Mouse (Mus musculus): Measurements from ENCODE around the gene Il20rb.

The Il20rb gene

DNA sequence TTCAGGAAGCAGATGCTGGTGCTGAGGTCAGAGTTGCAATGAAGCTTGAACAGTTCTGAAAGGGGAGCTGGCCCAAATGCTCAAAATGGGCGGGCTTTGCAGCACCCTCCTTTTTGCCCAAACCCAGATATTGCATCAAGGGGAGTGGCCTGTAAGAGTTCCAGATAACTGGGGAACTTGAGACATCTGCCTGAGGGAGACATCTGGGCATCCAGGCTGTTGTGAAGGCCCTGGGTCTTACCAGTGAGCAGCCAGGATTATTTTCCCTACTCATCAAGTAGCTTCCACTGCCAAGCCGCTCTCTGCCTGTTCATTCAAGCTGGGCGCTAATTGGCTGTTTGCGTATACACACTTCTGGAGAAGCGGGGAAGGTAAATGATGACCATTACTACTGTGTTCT, at the start of gene Il20rb:
Gene Il20rb, minus strand, starts transcription at position 358 of the 400 bp plus-strand sequence.
- TF ChIP-seq GATA4 (IDR thresholded peaks at IDR 0.05; ENCODE audit: insufficient replicate concordance, low read length), result no peak

DNA sequence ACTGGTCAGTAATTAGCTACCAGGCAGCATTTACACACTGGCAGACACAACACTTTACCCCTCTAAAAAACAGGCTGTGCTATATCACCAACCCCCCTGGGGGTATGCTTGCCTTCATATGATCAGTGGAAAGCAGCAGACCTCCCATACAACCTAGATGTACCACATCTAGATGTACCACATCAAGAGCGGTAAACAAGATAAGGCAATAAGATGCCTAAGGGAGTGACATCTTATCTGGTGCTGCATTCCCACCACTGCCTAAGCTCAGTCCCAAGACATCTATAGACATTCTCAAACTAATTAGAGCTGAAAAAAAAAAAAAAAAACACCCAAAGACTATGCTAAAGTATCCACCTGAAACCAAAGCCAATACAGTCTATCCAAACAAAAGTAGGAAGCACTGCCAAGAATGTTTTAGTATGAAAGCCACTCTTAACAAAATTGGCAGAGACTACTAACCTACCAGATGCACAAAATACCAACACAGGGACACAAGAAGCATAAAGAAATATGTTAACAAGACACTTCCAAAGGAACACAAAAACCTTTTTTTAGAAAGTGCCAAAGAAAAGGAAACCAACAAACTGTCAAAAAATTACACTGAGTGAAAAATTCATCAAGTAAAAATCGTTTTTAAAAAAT, 49.2 kb upstream of the Il20rb start:
- no peak for TF ChIP-seq GATA4 (IDR thresholded peaks at IDR 0.05; ENCODE audit: insufficient replicate concordance, low read length)

DNA sequence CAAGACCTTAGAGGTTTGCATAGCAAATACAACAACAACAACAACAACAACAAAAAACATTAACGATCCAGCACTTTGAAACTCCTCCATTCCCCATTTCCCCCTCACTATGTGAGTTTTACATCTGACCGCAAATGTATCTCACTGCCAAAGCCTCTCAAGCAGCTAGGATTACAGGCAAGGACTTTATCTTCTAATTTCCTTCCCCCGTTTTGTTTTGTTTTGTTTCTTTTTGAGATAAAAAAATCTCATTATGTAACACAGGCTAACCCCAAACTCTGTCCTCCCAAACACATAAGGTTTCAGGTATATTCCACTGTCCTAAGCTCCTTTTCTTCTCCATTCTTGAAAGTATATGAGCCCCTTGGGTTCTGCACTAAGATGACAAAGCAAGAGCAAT, 48.1 kb upstream of the Il20rb start:
- no peak for TF ChIP-seq GATA4 (IDR thresholded peaks at IDR 0.05; ENCODE audit: insufficient replicate concordance, low read length)

DNA sequence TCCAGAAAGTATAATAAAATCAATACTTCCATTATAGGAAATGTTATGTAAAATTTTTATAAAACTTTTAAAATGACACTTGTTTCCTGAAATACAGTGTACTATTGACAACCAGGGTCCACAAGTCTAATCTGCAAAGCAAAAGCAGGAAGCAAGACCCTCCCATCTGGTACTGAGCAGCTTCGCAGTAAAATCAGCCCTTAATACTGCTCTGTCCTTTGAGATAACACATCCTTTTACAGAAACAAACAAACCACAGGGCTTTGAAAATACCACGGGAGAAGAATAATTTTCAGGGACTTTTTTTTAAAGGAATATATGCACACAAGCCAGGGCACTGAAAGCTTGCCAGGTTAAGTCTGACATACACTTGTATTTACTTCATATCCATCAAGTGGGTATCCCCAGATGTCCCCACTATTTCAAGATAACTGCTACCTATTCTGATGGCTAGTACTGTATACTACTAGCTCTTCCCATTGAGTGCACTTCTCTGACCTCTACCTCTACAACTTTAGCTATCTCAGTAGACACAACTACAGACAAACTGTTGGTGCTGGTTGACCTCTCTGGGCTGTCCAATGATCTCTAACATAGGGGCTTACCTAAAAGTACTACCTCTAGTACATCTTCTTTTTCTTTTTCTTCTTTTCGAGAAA, 46.4 kb upstream of the Il20rb start:
- no peak for TF ChIP-seq GATA4 (IDR thresholded peaks at IDR 0.05; ENCODE audit: insufficient replicate concordance, low read length)

DNA sequence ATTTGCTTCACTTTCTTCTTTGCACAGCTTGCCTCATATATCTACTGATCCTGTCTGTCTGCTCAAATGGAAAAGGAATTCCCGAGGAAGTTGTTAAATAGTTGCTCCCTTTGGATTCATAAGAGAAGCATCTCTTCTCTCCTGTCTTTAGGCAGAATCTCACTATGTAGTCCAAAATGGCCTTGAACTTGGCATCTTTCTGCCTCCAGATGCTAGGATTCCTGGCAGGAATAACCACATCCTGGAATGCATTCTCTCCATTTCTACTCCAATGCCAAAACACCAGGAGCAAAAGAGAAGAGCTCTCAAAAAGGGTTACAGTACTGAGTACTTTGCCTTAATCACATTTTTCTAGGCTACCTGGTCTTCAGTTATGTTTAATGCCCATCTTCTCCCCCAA, 44.7 kb upstream of the Il20rb start:
- TF ChIP-seq GATA4 (IDR thresholded peaks at IDR 0.05; ENCODE audit: insufficient replicate concordance, low read length), result no peak

DNA sequence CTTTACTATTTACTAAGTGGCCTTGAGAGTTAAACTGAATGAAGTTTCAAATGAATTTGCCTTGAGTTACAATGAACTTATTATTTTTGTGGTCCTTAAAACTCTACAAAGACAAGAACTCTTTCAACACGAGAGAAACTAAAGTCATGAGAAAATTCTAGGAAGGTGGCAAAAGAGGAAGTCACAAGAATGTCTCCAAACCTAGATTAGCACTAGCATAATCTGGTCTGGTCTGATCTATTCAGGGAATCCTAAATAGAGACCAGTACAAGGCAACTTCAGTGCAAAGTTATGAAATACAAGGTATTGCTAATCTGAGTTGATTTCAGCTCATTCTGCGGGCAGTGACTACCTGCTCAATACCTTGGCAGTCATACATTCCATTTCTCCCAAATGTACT, 38.6 kb upstream of the Il20rb start:
- no peak for TF ChIP-seq GATA4 (IDR thresholded peaks at IDR 0.05; ENCODE audit: insufficient replicate concordance, low read length)

DNA sequence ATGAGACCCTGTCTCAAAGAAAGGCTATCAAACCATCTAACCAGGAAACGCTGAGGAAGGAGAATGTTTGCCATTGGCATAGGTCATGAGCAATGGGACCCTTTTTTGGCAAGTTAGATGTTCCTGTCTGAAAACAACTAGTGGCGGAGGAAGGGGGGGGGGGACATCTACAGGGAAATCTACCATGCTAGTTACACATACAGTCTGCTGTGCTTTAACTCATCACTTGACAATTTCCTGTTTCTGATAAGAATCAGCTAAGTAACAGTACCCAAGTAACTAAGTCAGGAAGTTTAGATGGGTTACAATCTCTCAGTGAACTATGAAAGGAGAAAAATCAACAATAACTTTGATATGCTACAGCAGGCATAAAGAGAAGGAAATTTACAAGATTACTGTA, 35.4 kb upstream of the Il20rb start:
- TF ChIP-seq GATA4 (IDR thresholded peaks at IDR 0.05; ENCODE audit: insufficient replicate concordance, low read length), result no peak

DNA sequence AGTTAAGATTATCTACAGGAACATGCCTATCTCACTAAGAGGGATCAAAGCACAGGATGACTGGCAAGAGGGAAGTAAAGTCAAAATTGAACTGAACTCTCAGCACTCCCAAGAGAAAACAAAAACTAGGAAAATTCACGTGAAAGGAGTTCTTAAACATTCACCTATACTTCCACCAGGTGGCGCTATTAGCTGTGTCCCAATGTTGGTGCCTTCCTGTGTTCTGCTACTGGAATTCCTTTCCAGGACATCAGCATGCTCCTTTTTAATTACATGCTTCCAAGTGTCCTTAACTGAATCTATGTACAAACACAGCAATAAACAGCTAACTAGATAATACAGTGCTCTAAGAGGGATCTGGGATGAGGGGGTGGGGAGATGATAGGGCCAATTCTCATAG, 34.0 kb upstream of the Il20rb start:
- no peak for TF ChIP-seq GATA4 (IDR thresholded peaks at IDR 0.05; ENCODE audit: insufficient replicate concordance, low read length)

DNA sequence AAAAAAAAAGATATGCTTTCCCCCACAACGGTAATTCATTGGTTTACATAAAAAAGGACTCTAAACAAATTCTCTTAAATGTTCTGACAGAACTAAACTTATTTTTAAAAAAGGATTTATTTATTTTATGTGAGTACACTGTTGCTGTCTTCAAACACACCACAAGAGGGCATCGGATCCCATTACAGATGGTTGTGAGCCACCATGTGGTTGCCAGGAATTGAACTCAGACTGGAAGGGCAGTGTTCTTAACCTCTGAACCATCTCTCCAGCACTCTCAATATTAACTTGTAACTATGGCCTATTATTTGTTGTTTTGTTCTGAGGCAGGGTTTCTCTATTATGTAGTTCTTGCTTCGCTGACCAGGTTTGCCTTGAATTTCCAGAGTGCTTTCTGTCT, 33.4 kb upstream of the Il20rb start:
- TF ChIP-seq GATA4 (IDR thresholded peaks at IDR 0.05; ENCODE audit: insufficient replicate concordance, low read length), result no peak

DNA sequence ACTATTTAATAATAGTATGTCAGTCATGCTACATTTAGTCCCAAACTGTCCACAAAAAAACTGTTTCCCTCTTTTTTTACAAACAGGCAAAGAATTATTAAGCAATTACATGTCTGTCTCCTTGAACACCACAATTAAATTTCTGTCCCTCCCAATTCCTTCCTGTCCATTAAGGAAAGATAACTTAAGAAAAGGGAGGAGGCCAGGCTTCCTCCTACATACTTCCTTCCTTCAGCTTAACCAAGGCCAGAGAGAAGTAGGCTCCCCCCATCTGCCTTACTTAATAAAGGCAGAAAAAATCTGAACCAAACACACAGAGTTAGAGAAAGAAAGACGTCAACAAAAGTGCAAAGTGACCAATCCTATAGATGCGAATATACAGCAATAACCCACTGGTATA, 21.0 kb upstream of the Il20rb start:
- TF ChIP-seq GATA4 (IDR thresholded peaks at IDR 0.05; ENCODE audit: insufficient replicate concordance, low read length), result no peak

DNA sequence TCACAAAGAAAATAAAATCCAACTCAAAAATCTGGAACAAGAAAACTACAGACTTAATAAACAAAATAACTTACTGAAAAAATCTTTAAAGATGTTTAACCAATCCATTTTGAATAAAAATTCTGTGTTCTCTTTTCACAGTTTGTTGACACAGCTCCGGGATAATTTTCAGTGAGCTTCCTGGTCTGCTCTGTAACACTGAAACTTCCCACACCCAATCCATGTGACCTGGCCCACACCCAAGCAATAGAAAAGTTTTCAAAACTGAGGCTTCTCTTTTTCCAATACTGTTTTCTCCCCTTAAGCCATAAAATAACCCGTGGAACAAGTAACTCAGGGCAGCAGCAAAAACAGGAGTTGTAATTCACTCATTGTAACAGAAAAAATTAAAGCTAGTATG, 20.1 kb upstream of the Il20rb start:
- TF ChIP-seq GATA4 (IDR thresholded peaks at IDR 0.05; ENCODE audit: insufficient replicate concordance, low read length), result no peak

DNA sequence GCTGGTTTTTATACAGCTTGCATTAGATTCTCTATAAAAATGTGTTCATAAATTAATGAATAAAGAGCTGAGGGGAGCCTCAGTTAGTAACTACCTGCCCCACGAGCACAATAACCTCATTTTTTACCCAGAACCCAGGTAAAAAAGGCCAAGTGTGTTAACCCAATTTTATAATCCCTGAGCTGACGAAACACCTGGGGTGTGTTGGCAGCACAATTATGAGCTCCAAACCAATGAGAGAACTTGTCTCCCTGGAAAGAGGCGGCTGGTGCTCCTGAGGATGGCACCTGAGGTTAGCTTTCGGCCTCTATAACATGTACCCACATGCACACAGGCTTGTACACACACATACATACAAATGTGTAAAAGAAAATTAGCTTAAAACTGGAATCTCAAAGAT, 18.9 kb upstream of the Il20rb start:
- TF ChIP-seq GATA4 (IDR thresholded peaks at IDR 0.05; ENCODE audit: insufficient replicate concordance, low read length), result no peak

DNA sequence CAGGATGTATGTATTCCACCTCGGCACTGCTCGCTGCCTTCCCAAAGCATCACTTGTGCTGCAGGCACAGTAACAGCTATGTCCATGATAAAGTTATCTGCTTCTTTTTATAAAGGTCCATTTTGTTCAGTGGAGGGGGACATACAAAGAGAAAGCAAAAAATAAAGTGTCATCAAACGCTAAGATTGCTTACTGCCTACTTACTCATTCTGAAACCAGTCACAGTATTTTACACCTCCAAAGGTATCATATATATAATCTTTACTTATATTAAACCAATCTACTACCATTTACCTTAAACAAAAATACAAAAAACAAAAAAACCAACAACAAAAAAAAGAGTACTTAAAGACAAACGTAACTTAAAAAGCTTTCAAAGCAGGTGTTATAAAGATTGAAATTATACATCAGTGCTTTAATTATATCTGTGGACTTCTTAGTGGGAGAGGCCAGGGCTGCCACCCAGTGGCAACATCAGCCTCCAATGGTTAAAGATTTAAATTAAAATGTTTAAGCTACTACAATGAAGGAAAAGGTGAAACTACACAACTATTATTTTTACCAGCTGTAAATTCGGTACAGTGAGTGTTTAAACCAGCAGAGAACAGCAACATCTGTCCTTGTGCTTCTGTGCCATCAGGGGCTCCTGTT, 7.1 kb upstream of the Il20rb start:
- no peak for TF ChIP-seq GATA4 (IDR thresholded peaks at IDR 0.05; ENCODE audit: insufficient replicate concordance, low read length)

DNA sequence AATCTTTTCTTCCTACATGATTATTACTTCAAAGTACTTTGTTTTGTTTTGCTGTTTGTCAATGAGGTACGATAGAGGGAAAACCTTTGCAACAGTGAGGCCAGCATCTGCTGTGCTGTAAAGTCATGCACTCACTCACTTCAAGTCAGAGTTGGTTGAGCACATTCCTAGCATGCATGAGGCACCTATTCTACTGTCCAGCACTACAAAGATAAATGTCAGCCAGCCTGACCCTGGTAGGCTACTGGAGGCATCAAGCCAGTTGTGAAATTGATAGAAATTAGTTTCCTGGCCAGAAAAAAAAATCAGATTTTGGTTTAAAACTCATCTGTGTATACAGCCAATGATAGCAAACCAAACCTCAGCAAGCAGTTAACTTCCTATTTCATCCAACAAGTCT, 4.8 kb upstream of the Il20rb start:
- no peak for TF ChIP-seq GATA4 (IDR thresholded peaks at IDR 0.05; ENCODE audit: insufficient replicate concordance, low read length)

DNA sequence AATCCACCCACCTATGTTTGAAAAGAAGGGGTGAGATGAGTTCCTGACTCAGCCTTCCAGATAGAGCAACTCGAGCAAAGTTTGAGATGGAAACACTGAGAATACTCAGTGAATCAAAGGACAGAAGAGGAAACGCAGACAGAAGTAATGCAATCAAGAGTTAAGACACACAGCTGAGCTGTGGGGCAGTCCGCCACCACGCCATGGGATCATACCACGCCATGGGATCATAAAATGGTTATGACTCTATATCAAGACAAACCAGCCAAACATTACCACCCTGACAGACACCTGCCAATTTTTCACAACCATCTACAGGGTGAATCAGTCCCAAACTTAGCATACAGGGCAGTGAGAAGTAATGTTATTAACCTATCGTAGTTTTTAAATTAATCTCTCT, 2.4 kb upstream of the Il20rb start:
- TF ChIP-seq GATA4 (IDR thresholded peaks at IDR 0.05; ENCODE audit: insufficient replicate concordance, low read length), result no peak

DNA sequence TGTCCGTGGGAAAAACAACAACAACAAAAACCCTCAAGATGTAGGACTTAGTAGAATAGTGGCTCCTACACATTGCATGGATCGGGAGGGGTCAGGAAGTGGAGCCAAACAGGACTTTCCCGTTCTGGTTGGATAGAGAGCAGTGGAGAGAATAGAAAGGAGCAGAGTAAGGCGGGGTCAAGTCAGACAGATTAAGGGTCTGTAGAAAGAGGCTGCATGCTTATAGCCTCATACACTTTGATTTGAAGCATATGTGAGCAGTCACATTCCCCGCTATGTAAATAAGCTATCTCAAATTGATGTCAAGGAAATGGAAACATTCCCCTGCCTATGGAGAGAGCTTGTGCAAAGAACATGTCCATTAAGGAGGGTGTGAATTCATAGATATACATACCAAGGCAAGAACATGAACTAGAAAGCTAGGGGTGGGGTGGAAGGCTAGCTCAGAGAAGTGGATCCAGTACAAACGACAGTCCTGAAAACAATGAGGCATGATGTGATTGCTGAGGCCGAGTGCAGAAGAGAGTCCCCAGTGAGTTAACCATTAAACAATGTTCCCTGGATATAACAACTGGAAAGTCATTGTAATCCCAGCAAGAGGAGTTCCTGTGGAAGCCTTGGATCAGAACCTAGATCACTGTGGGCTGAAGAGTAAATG, 1.6 kb upstream of the Il20rb start:
- TF ChIP-seq GATA4 (IDR thresholded peaks at IDR 0.05; ENCODE audit: insufficient replicate concordance, low read length), result no peak

All from liver, adult (tissue).